Mouse (Mus musculus): ENCODE results near the gene Tcl1b1.
"Not testable (repeated sequence)": the region's sequence is repeated elsewhere in the genome, so short reads cannot be mapped to it uniquely, and the experiment has no call there.

DNA sequence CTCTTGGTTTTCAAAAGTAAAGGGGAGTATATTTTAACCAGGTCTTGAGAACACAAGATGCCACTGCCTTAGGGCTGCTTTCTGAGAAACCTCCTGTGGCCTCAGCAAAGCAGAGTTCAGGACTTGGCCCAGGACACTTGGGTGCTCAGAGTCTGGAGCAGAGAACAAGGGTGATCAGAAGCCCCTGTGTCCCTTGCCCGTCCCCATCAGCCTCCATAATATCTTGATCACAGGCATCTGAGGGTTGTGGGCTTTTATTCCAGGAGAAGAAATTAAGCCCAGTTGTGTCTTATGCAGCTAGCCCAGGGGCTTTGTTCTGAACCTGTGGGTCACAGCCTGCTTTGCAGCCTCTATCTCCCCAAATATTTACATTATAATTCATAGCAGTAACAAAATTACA lies 42.2 kb downstream of the Tcl1b1 start, which contains the start of gene Tcl1b4:
- TF ChIP-seq CTCF (IDR thresholded peaks at IDR 0.05; ENCODE audit: control insufficient read depth, insufficient read depth, low read length); POLR2A (IDR thresholded peaks at IDR 0.05; ENCODE audit: borderline replicate concordance, control insufficient read depth, low read depth, low read length): not testable (repeated sequence)
